Mouse (Mus musculus) forebrain, embryonic 12.5 days (tissue): ENCODE measurements around the gene Ybx2. TPM values are rescaled to one million over a fixed set of nuclear protein-coding genes. Genes with fewer than 3 reads are reported as not detected.

Source experiments
- ATAC-seq: fragments of 200-750 bp; cut with Nextera tagmentation; 2 replicates; pipeline ENCODE4 v1.8.0; 2017; ENCODE audit warnings: moderate TSS enrichment; ENCODE audit not compliant: low FRiP score
- H3K27ac ChIP-seq: fragments of 300-500 bp; sonication (generic); 2 replicates; pipeline ENCODE4 v1.5.1; 2016; ENCODE audit warnings: mild to moderate bottlenecking
- H3K27me3 ChIP-seq: fragments of 300-500 bp; sonication (generic); 2 replicates; pipeline ENCODE4 v1.6.1; 2016; ENCODE audit warnings: mild to moderate bottlenecking
- H3K36me3 ChIP-seq: fragments of 300-500 bp; sonication (generic); replicated peaks from 2 replicates; pipeline ENCODE4 v1.6.1; 2016; ENCODE audit warnings: mild to moderate bottlenecking
- H3K4me1 ChIP-seq: fragments of 300-500 bp; sonication (generic); 2 replicates; pipeline ENCODE4 v1.6.1; 2016
- H3K4me2 ChIP-seq: fragments of 300-500 bp; sonication (generic); 2 replicates; pipeline ENCODE4 v1.6.1; 2016; ENCODE audit warnings: mild to moderate bottlenecking, moderate library complexity
- H3K4me3 ChIP-seq: fragments of 300-500 bp; sonication (generic); replicated peaks from 2 replicates; pipeline ENCODE4 v1.5.1; 2016; ENCODE audit warnings: mild to moderate bottlenecking
- H3K9ac ChIP-seq: fragments of 300-500 bp; sonication (generic); 2 replicates; pipeline ENCODE4 v1.6.1; 2016; ENCODE audit warnings: mild to moderate bottlenecking
- H3K9me3 ChIP-seq: fragments of 300-500 bp; sonication (generic); 2 replicates; pipeline ENCODE4 v1.6.1; 2016
- WGBS: fragments of 180-500 bp; shearing (Covaris S2); methylation state at CpG from one replicate; pipeline ENCODE4 v1.1.7; 2016; 5-methylcytosine and 5-hydroxymethylcytosine counted together
- polyA plus RNA-seq: library from polyadenylated mRNA; unstranded; fragments of >200 nt; fragmentation: Nextera tagmentation; extraction: Ambion mirVana; gene quantifications from 2 replicates; pipeline ENCODE4 v1.2.1, GENCODE M21; 2016

The Ybx2 gene
- polyA plus RNA-seq, 1 experiment from 2014 or later = 7.4 TPM

GRCm38 (mm10) chr11:69970775-69971174 is 35.2 kb downstream of the Ybx2 start:
- no peak for ATAC-seq
- WGBS = 88% methylated on average over 3 of the region's 3 CpGs
- Histone ChIP-seq H3K4me1 (peaks cover 11% of the 10 kb centered on the region), H3K36me3 (peaks cover 72% of the 10 kb centered on the region), H3K4me2 (no peak overlapping the region), H3K9ac (no peak overlapping the region), H3K9me3 (no peaks in the 10 kb centered on the region), H3K27ac (no peak overlapping the region), H3K4me3 (no peak overlapping the region), H3K27me3 (peaks cover 26% of the 10 kb centered on the region)

GRCm38 (mm10) chr11:69974907-69975306 is 39.3 kb downstream of the Ybx2 start:
- no peak overlapping the region for H3K9ac ChIP-seq
- H3K27me3 ChIP-seq = no peaks in the 10 kb centered on the region
- no peak for ATAC-seq
- H3K36me3 ChIP-seq = peaks cover 78% of the 10 kb centered on the region
- no peak overlapping the region for H3K4me2 ChIP-seq
- H3K27ac ChIP-seq = no peak overlapping the region
- WGBS = 94% methylated on average over 2 of the region's 2 CpGs
- H3K4me1 ChIP-seq = peaks cover 9% of the 10 kb centered on the region
- no peaks in the 10 kb centered on the region for H3K9me3 ChIP-seq
- no peak overlapping the region for H3K4me3 ChIP-seq

DNA sequence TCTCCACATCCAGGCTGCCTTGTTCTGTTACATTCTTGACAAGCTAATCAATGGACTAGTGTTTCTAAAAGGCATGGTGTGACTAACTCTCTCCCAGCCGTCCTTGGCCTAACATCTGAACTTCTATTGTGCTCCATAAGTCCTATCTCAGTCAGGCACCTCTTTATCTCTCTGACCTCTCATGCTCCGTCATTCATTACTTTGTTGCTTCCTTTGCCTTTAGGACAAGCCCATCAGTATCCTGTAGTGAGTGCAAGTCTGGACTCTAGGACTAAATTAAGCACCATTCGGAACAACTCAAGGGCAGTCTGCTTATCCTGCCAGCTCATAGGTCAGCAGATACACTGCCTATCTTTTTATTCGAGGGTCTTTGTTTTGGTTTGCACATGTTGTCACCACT is 40.7 kb downstream of the Ybx2 start:
- no peak overlapping the region for H3K9ac ChIP-seq
- H3K36me3 ChIP-seq = peaks cover 68% of the 10 kb centered on the region
- H3K27me3 ChIP-seq = no peaks in the 10 kb centered on the region
- no peak overlapping the region for H3K27ac ChIP-seq
- no peak overlapping the region for H3K4me2 ChIP-seq
- no peak for ATAC-seq
- 89% methylated on average over 4 of the region's 4 CpGs for WGBS
- H3K4me3 ChIP-seq = no peak overlapping the region
- H3K4me1 ChIP-seq = peaks cover 9% of the 10 kb centered on the region
- H3K9me3 ChIP-seq = no peaks in the 10 kb centered on the region

GRCm38 (mm10) chr11:69979827-69980195 is 44.2 kb downstream of the Ybx2 start:
- whole genome bisulfite sequencing = 3% methylated on average over 16 of the region's 16 CpGs
- H3K36me3 ChIP-seq = peaks cover 47% of the 10 kb centered on the region
- peak overlapping the region; percentile 78 for H3K9ac ChIP-seq
- H3K27me3 ChIP-seq = no peaks in the 10 kb centered on the region
- no peaks in the 10 kb centered on the region for H3K9me3 ChIP-seq
- peaks cover 34% of the 10 kb centered on the region for H3K4me1 ChIP-seq
- H3K4me3 ChIP-seq = peak overlapping the region; percentile 100
- H3K4me2 ChIP-seq = peak overlapping the region; percentile 93
- H3K27ac ChIP-seq = peak overlapping the region; percentile 100
- no peak for ATAC-seq

- Histone ChIP-seq H3K27ac (peak overlapping the region; percentile 100), H3K36me3 (peaks cover 47% of the 10 kb centered on the region), H3K9me3 (no peaks in the 10 kb centered on the region), H3K4me1 (peaks cover 34% of the 10 kb centered on the region), H3K4me2 (peak overlapping the region; percentile 93), H3K9ac (peak overlapping the region; percentile 100), H3K4me3 (peak overlapping the region; percentile 100), H3K27me3 (no peaks in the 10 kb centered on the region)
- peak; percentile 93 for ATAC-seq
- under 1% methylated on average over 40 of the region's 60 CpGs for WGBS
Observed at GRCm38 (mm10) chr11:69980196-69981140, 44.9 kb downstream of the Ybx2 start.

- peak within 1 kb of the TSS; percentile 100 for H3K4me3 ChIP-seq
- H3K27ac ChIP-seq = peak within 1 kb of the TSS; percentile 100
- H3K36me3 ChIP-seq = peaks cover 45% of the 10 kb centered on the region
- peak; percentile 63 for ATAC-seq
- H3K9me3 ChIP-seq = no peaks in the 10 kb centered on the region
- H3K4me1 ChIP-seq = peaks cover 34% of the 10 kb centered on the region
- peak within 1 kb of the TSS; percentile 93 for H3K4me2 ChIP-seq
- no peaks in the 10 kb centered on the region for H3K27me3 ChIP-seq
- peak within 1 kb of the TSS; percentile 100 for H3K9ac ChIP-seq
- under 1% methylated on average over 43 of the region's 43 CpGs for WGBS
Observed at GRCm38 (mm10) chr11:69981141-69981762, 45.7 kb downstream of the Ybx2 start, which contains the start of gene Ctdnep1. Gene Ctdnep1 (plus strand): TSS chr11:69981156.

- 53% methylated on average over 8 of the region's 8 CpGs for WGBS
- no peaks in the 10 kb centered on the region for H3K9me3 ChIP-seq
- H3K27ac ChIP-seq = peak within 1 kb of the TSS; percentile 100
- H3K36me3 ChIP-seq = peaks cover 47% of the 10 kb centered on the region
- peak within 1 kb of the TSS; percentile 100 for H3K9ac ChIP-seq
- H3K4me3 ChIP-seq = peak within 1 kb of the TSS; percentile 100
- peaks cover 34% of the 10 kb centered on the region for H3K4me1 ChIP-seq
- H3K4me2 ChIP-seq = peak within 1 kb of the TSS; percentile 93
- H3K27me3 ChIP-seq = no peaks in the 10 kb centered on the region
- ATAC-seq = no peak
Observed at GRCm38 (mm10) chr11:69982225-69982624, 46.6 kb downstream of the Ybx2 start, which contains the start of gene Elp5. Gene Elp5 (minus strand): TSS chr11:69982517.

DNA sequence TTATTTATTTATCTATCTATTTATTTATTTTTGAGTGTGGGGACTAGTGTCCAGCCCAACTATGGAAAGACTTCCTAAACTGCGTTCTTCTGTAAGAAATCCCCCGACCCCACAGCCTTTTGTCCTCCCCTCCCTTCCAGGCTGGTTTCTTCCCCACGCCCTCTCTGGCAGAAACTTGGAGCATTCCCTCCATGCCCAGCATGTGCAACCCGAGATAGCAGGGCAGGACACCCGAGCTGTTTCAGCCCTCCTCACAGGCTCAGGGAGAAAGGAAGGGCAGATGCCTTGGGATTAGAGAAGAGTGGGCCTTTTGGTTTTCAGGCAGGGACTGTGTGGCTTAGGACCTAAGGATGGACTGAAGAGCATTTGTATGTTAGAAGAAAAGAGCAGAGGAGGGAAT is 47.3 kb downstream of the Ybx2 start:
- Histone ChIP-seq H3K27ac (no peak overlapping the region), H3K36me3 (peaks cover 46% of the 10 kb centered on the region), H3K4me1 (peaks cover 34% of the 10 kb centered on the region), H3K4me2 (peak overlapping the region; percentile 93), H3K27me3 (no peaks in the 10 kb centered on the region), H3K9ac (peak overlapping the region; percentile 100), H3K9me3 (no peaks in the 10 kb centered on the region), H3K4me3 (peak overlapping the region; percentile 100)
- ATAC-seq = no peak
- 31% methylated on average over 5 of the region's 5 CpGs for WGBS

DNA sequence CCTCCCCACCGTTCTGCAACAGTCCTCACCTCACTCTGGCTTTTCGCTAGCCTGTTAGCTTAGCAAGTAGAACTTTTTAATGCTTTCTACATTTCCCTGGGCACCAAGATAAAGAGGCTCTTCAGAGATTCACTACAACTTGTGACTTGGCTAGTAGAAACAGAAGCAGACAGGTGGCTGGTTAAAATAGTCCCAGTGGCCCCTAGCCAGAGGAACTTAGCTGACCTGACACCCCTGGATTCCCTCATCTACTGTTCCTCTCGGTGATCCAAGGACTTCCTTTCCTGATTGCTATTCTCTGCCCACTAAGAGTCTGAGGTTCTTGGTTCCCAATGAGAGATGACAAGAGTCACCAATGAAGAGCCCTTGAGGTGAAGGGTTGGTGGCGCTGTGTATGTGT is 47.8 kb downstream of the Ybx2 start:
- peak overlapping the region; percentile 100; the same call in 1 of the 2 replicates for H3K9ac ChIP-seq
- H3K4me3 ChIP-seq = no peak overlapping the region

DNA sequence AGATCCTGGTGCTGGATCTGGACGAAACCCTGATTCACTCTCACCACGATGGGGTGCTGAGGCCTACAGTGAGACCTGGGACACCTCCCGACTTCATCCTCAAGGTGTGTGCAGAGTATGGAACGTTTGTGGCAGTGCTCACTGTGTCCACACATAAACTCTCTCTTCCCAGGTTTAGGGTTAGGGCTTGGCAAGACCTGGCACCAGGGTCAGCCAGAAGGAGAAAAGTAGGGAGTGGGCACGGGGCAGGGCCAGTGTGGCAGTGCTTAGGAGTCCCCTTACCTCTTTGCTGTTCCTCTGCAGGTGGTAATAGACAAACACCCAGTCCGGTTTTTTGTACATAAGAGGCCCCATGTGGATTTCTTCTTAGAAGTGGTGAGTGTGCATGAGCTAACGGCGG is 48.8 kb downstream of the Ybx2 start:
- no peak overlapping the region for H3K27ac ChIP-seq

More for the DNA sequence above, 47.8 kb downstream of the Ybx2 start:
- Histone ChIP-seq H3K4me1 (peaks cover 34% of the 10 kb centered on the region), H3K27ac (no peak overlapping the region), H3K27me3 (no peaks in the 10 kb centered on the region), H3K4me2 (peak overlapping the region; percentile 93), H3K9me3 (no peaks in the 10 kb centered on the region), H3K36me3 (peaks cover 46% of the 10 kb centered on the region)
- no peak for ATAC-seq
- 85% methylated on average over 4 of the region's 4 CpGs for WGBS

DNA sequence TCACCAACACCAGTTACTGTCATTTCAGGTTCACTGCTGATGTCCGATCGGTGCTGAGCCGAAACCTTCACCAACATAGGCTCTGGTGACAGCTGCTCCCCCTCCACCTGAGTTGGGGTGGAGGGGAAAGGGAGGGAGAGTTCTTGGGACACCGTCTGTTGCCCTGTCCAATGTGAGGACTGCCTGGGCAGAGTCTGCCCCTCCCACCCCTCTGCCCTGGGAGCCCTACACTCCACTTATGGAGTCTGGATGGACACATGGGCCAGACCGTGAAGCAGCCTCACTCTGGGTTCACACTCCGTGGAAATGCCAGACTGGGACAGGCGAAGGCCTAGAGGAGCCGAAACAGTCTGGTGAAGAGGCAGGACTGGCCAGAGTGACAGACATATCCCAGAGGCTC is 54.4 kb downstream of the Ybx2 start:
- Histone ChIP-seq H3K4me2 (no peak overlapping the region), H3K4me3 (no peak overlapping the region), H3K27me3 (no peaks in the 10 kb centered on the region), H3K4me1 (peaks cover 19% of the 10 kb centered on the region), H3K27ac (no peak overlapping the region), H3K9me3 (no peaks in the 10 kb centered on the region), H3K9ac (no peak overlapping the region), H3K36me3 (peaks cover 64% of the 10 kb centered on the region)
- 86% methylated on average over 8 of the region's 8 CpGs for WGBS
- no peak for ATAC-seq

More for the DNA sequence above, 48.8 kb downstream of the Ybx2 start:
- Histone ChIP-seq H3K36me3 (peaks cover 56% of the 10 kb centered on the region), H3K27me3 (no peaks in the 10 kb centered on the region), H3K4me1 (peaks cover 27% of the 10 kb centered on the region), H3K9me3 (no peaks in the 10 kb centered on the region), H3K9ac (no peak overlapping the region), H3K4me3 (no peak overlapping the region), H3K4me2 (no peak overlapping the region)
- ATAC-seq = no peak
- 93% methylated on average over 8 of the region's 8 CpGs for WGBS
